Mouse (Mus musculus): ENCODE results near the gene Cd24a. TPM values are rescaled to one million over a fixed set of nuclear protein-coding genes. Genes with fewer than 3 reads are reported as not detected.

The Cd24a gene
- total RNA-seq, 2 experiments from 2014 or later = 40.0 to 67.0 TPM

DNA sequence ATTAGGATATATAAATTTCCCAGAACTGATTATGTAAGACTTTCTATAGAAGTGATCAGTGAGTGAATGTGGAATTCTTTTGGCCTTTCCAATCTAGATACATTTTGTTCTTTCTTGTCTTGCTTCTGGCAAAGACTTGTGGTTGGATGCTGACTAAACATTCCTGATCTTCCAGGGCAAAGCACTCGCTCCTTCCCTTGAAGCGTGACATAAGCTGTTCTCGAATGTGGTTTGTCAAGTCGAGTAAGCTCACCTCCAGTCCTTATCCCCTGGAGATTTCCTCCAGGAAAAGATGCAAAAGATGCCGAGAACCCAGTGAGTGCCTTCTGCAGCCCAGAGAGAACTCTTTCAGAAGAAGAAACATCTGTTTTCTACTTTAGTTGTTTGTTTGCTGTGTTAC lies 51.1 kb downstream of the Cd24a start:
- DNase-seq = no peak

DNA sequence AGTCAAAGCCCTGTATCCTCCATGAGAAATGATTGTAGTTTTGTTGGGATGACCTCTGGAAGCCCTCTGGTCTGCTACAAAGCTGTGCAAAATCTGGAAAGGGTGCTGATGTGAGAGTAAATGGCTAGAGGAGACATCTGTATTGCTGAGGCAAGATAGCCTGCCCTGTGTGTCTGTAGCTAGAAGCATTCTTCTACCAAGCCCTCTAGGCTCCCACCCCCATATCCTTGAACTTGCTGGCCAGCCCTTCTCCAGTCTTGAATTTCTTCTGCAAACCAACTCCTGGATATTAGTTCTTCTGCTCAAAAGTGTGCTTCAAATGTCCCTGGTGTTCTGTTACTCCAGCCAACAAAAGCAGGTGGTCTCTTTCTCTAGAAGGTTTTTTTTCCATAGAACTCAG lies 51.8 kb downstream of the Cd24a start:
- no peak for DNase-seq

DNA sequence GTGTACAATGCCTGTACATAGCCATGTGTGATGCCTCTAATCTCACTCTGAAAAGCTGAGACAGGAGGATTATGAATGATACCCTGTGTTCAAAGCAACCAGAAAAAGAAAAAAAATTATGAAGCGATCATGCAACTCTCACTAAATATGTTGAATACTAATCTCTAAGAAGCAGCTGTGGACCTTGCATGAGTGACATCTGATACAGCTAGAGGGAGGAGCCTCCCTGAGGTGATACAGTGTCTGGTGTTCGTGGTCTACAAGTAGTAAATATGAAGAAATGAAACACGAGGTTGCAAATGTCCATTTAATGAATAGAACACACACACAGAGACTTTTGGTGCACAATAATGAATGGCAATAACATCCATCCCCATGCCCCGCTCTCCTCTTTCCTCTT lies 52.5 kb downstream of the Cd24a start:
- no peak for DNase-seq

DNA sequence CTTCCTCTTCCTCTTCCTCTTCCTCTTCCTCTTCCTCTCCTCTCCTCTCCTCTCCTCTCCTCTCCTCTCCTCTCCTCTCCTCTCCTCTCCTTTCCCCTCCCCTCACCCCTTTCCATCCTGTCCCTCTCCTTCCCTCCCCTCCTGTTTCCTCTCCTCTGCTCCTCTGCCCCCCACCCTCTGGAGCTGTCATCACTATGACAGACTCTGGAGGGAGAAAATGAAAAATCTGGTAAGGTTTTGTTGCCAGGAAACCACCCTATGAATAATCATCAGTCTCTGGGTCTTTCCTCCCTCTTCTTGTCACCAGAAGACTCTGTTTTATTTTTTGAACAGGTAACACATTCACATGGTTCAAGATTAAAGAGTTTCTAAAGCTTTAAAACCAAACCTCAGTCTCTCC lies 53.0 kb downstream of the Cd24a start:
- no peak for DNase-seq

GRCm38 (mm10) chr10:43631639-43632354 lies 53.7 kb downstream of the Cd24a start:
- no peak for DNase-seq

DNA sequence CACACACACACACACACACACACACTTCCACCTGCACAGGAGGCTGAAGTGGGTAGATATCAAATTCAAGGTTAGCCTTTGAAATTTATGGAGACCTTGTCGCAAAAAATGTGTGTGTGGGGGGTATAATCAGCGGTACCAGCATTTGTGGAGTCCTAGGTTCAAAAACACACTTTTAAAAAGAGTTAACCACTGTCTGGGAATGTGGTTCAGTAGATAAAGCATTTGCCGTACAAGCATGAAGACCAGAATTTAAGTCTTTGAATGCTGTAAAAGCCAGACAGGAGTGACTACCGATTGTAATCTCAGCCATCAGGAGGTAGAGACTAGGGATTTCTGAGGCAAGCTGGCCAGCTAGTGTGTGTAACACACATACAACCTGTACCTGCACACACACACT lies 55.0 kb downstream of the Cd24a start:
- DNase-seq = no peak

Other genes with a start within 250 kb of the Cd24a start
- gene Bend3, start 99.5 kb upstream of the Cd24a start, total RNA-seq (2021) = 1 to 10 TPM; 4.6 to 6.5 TPM
- 1 to 10 TPM; 4.7 to 5.2 TPM for gene Gm9803, start 54.2 kb upstream of the Cd24a start, total RNA-seq (2021)
- gene 1700021F05Rik, start 37.3 kb upstream of the Cd24a start, total RNA-seq (2021) = 10 to 100 TPM; 91.5 to 98.3 TPM

All from gastrocnemius, postnatal 10 days (tissue).